Mouse (Mus musculus) liver, embryonic 14.5 days (tissue): ENCODE data around the gene Idua. TPM values are rescaled to one million over a fixed set of nuclear protein-coding genes. Genes with fewer than 3 reads are reported as not detected.
A peak's percentile ranks its signal among the peaks of the same experiment; 100 is the strongest.

Experiments
- ATAC-seq: fragments of 200-750 bp; cut with Nextera tagmentation; 2 replicates; pipeline ENCODE4 v1.8.0; 2017; ENCODE audit warnings: moderate number of reproducible peaks, mild to moderate bottlenecking, moderate library complexity; ENCODE audit not compliant: insufficient read depth
- DNase-seq, 3 experiments: peaks; one replicate each; pipeline ENCODE4 v3.0.0-alpha.2; 2012 to 2013; ENCODE audit warnings: low read depth in 3 of 3, low spot score in 3 of 3
- H3K27ac ChIP-seq: fragments of 300-500 bp; sonication (generic); 2 replicates; pipeline ENCODE4 v1.5.1; 2014; ENCODE audit warnings: moderate library complexity, mild to moderate bottlenecking, control low read depth, inconsistent platforms
- H3K27me3 ChIP-seq: fragments of 300-500 bp; sonication (generic); 2 replicates; pipeline ENCODE4 v1.6.1; 2014; ENCODE audit warnings: mild to moderate bottlenecking, low read length, moderate library complexity; ENCODE audit not compliant: control insufficient read depth, insufficient read depth
- H3K36me3 ChIP-seq: fragments of 300-500 bp; sonication (generic); replicated peaks from 2 replicates; pipeline ENCODE4 v1.6.1; 2014; ENCODE audit warnings: low read depth; ENCODE audit not compliant: control insufficient read depth, insufficient read depth
- H3K4me1 ChIP-seq, 2 experiments: fragments of 200-500 bp in 1 of 2; fragments of 300-500 bp in 1 of 2; sonication (generic) in 1 of 2; replicated peaks; 2 replicates each; pipeline ENCODE4 v1.6.1; 2012 to 2014; ENCODE audit warnings: antibody characterized with exemption in 1 of 2, inconsistent platforms in 1 of 2, low read length in 1 of 2; ENCODE audit not compliant: control insufficient read depth in 2 of 2, insufficient read depth in 2 of 2
- H3K4me2 ChIP-seq: fragments of 300-500 bp; sonication (generic); 2 replicates; pipeline ENCODE4 v1.6.1; 2014; ENCODE audit warnings: low read depth, mild to moderate bottlenecking, control low read depth, moderate library complexity
- H3K4me3 ChIP-seq, 2 experiments: fragments of 200-500 bp in 1 of 2; fragments of 300-500 bp in 1 of 2; sonication (generic) in 1 of 2; 2 replicates each; pipeline ENCODE4 v1.5.1; 2012 to 2014; ENCODE audit warnings: low read depth in 2 of 2, low read length in 2 of 2, mild to moderate bottlenecking in 2 of 2, control low read depth in 1 of 2, inconsistent platforms in 1 of 2, moderate library complexity in 1 of 2; ENCODE audit not compliant: insufficient read depth in 1 of 2
- H3K9ac ChIP-seq: fragments of 300-500 bp; sonication (generic); replicated peaks from 2 replicates; pipeline ENCODE4 v1.6.1; 2014; ENCODE audit warnings: mild to moderate bottlenecking, control low read depth, moderate library complexity
- H3K9me3 ChIP-seq: fragments of 300-500 bp; sonication (generic); 2 replicates; pipeline ENCODE4 v1.6.1; 2016; ENCODE audit warnings: low read length, mixed read lengths; ENCODE audit not compliant: control insufficient read depth
- CTCF ChIP-seq: IDR thresholded peaks from 2 replicates; pipeline ENCODE4 v1.5.1; 2016; ENCODE audit warnings: antibody characterized with exemption, low read depth, control low read depth
- EP300 ChIP-seq: IDR thresholded peaks from 2 replicates; pipeline ENCODE4 v1.6.1; 2016; ENCODE audit warnings: antibody characterized with exemption, low read depth
- WGBS: fragments of 180-500 bp; shearing (Covaris S2); extraction: QIAGEN DNeasy Blood & Tissue Kit; methylation state at CpG from one replicate; pipeline ENCODE4 v1.1.7; 2014; ENCODE audit not compliant: insufficient replicate concordance; 5-methylcytosine and 5-hydroxymethylcytosine counted together
- polyA plus RNA-seq, 2 experiments: library from polyadenylated mRNA; depleted of rRNA in 1 of 2; stranded (reverse) in 1 of 2; unstranded in 1 of 2; fragments of >200 nt; fragmentation: Nextera tagmentation in 1 of 2; extraction: Ambion mirVana in 1 of 2; gene quantifications; 2 replicates each; pipeline versions ENCODE4 v1.2.1 to v1.2.3; 2012 to 2014

Idua gene
- polyA plus RNA-seq, 2 experiments = 2.9 to 3.1 TPM

DNA sequence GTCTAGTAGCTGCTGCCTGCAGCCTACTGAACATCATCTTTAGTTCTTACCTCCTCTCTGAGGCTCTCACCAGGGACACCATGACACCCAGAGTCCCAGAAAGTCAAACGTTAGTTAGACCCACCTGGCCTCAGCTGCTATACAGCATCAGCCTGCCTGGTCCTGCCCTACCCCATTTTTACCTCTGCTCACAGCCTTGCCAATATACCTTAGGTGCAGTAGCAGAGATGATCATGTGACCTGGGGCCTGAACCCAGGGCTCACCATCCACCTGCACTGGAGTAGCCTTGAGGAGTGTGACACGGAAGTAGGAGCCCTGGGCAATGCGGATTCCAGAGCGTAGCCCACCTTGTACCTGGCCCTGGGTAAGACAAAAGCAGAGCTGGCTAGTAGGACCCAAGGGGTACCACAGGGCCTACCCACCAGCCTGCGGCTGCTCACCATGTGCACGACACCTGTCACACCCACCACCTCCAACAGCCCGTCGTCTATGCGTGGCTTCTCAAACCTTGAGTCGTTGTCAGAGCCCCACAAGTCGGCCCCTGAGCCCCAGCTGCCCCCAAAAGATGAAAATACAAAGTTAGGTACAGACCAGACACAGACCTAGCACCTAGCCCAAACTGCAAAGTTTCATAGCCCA, 11.1 kb upstream of the Idua start:
- Histone ChIP-seq H3K9ac (no peak overlapping the region), H3K9me3 (no peaks in the 10 kb centered on the region), H3K4me1 (no peaks in the 10 kb centered on the region), H3K4me3 (no peak overlapping the region), H3K36me3 (no peaks in the 10 kb centered on the region; the same call in 1 of the 2 replicates), H3K27ac (no peak overlapping the region), H3K27me3 (no peaks in the 10 kb centered on the region), H3K4me2 (no peak overlapping the region)
- 81% methylated on average over 11 of the region's 11 CpGs for WGBS
- TF ChIP-seq CTCF (no peak), EP300 (no peak)
- ATAC-seq (no peak), DNase-seq (no peak)

GRCm38 (mm10) chr5:108650341-108650740, 9.8 kb upstream of the Idua start:
- Histone ChIP-seq H3K4me2 (no peak overlapping the region), H3K36me3 (no peaks in the 10 kb centered on the region; the same call in none of the 2 replicates), H3K4me1 (no peaks in the 10 kb centered on the region), H3K27ac (no peak overlapping the region), H3K4me3 (no peak overlapping the region), H3K9ac (no peak overlapping the region), H3K27me3 (no peaks in the 10 kb centered on the region), H3K9me3 (no peaks in the 10 kb centered on the region)
- WGBS = 75% methylated on average over 7 of the region's 7 CpGs
- DNase-seq (no peak), ATAC-seq (no peak)
- TF ChIP-seq CTCF (no peak), EP300 (no peak)

DNA sequence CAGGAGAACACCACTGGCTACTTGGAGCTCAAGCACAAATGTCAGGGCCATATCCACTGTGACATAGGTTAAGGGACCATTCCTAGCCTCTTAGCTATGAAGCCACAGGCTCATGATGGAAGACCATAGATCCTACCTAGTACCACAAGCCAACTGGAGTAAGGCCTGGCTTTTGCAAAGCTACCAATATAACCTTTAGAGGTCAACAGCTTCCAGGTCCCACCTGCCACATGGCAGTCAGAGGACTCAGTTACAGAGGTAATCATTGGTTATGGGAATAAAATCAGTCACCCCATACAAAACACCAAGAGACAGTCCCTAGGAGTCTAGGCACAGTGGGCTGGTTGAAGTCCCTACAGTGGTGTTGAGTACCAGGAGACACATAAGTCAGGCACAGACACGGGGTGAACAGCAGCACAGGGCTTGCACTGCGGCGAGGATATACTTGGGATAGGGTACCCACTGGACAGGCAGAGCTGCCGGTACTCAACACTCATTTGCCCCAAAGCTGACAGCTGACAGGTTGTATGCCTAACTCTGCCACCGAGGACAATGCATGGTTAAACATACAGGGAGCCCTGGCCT, 8.9 kb upstream of the Idua start:
- Histone ChIP-seq H3K4me1 (no peaks in the 10 kb centered on the region), H3K4me3 (no peak overlapping the region), H3K9ac (no peak overlapping the region), H3K9me3 (no peaks in the 10 kb centered on the region), H3K4me2 (no peak overlapping the region), H3K27me3 (no peaks in the 10 kb centered on the region), H3K27ac (no peak overlapping the region), H3K36me3 (no peaks in the 10 kb centered on the region; the same call in none of the 2 replicates)
- no peak for ATAC-seq
- no peak for DNase-seq
- TF ChIP-seq EP300 = no peak
- TF ChIP-seq CTCF = no peak
- WGBS = 67% methylated on average over 5 of the region's 5 CpGs

GRCm38 (mm10) chr5:108651823-108652222, 8.3 kb upstream of the Idua start:
- Histone ChIP-seq H3K27me3 (no peaks in the 10 kb centered on the region), H3K27ac (no peak overlapping the region), H3K9ac (no peak overlapping the region), H3K9me3 (no peaks in the 10 kb centered on the region), H3K36me3 (no peaks in the 10 kb centered on the region; the same call in none of the 2 replicates), H3K4me1 (no peaks in the 10 kb centered on the region), H3K4me3 (no peak overlapping the region), H3K4me2 (no peak overlapping the region)
- 50% methylated on average over 1 of the region's 1 CpGs for WGBS
- no peak for TF ChIP-seq EP300
- TF ChIP-seq CTCF = peak; percentile 85
- peak; percentile 44; the same call in 1 of the 2 replicates for ATAC-seq
- DNase-seq = peak in 2 of 3 experiments; percentile 53 to 59

DNA sequence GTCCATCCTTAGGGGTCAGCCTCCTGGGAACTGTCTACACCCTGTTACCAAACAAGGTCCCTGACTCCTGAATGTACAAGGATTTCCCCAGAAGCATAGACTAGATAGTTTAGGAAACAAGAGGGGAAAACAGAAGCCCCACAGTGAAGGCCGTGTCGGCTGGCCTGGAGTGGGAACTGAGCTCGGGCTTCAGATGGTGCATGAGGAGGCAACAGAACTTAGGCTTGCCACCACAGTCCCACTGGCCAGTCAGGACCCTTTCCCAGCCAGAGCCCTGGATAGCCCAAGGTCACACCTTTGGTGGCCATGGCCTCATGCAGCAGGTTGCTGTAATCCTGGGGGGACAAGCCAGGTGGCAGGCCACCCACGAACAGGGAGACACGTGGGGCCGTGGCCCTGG, 6.8 kb upstream of the Idua start:
- no peak for ATAC-seq
- no peak overlapping the region for H3K4me2 ChIP-seq
- DNase-seq = no peak
- no peak overlapping the region for H3K9ac ChIP-seq
- H3K9me3 ChIP-seq = no peaks in the 10 kb centered on the region
- no peak overlapping the region for H3K27ac ChIP-seq
- WGBS = 90% methylated on average over 6 of the region's 6 CpGs
- H3K4me1 ChIP-seq = no peaks in the 10 kb centered on the region
- no peak overlapping the region for H3K4me3 ChIP-seq
- H3K27me3 ChIP-seq = no peaks in the 10 kb centered on the region
- TF ChIP-seq CTCF (no peak), EP300 (no peak)
- H3K36me3 ChIP-seq = no peaks in the 10 kb centered on the region; the same call in none of the 2 replicates
